Mouse (Mus musculus) cerebral cortex, adult 2 months (tissue): ENCODE results near the gene Aldh1a2.

ENCODE experiments used
- WGBS: fragments of 180-500 bp; shearing (Covaris S2); methylation state at CpG from one replicate; pipeline ENCODE4 v1.1.7; 2018; 5-methylcytosine and 5-hydroxymethylcytosine counted together

The Aldh1a2 gene

GRCm38 (mm10) chr9:71216036-71216995, 727 bp downstream of the Aldh1a2 start:
- 2% methylated on average over 57 of the region's 57 CpGs for WGBS

- 9% methylated on average over 20 of the region's 20 CpGs for WGBS
These were observed 1.6 kb downstream of the Aldh1a2 start for GRCm38 (mm10) chr9:71216996-71217792.

- WGBS = 22% methylated on average over 5 of the region's 5 CpGs
These were observed 2.2 kb downstream of the Aldh1a2 start for GRCm38 (mm10) chr9:71217793-71218095.

- WGBS = 68% methylated on average over 4 of the region's 4 CpGs
These were observed 3.6 kb downstream of the Aldh1a2 start for GRCm38 (mm10) chr9:71219161-71219560.

- WGBS = 61% methylated on average over 2 of the region's 2 CpGs
These were observed 4.8 kb downstream of the Aldh1a2 start for GRCm38 (mm10) chr9:71220401-71220800.

- WGBS = 34% methylated on average over 10 of the region's 10 CpGs
These were observed 11.8 kb downstream of the Aldh1a2 start for GRCm38 (mm10) chr9:71227226-71227970.

- 59% methylated on average over 6 of the region's 6 CpGs for WGBS
These were observed 14.4 kb downstream of the Aldh1a2 start for GRCm38 (mm10) chr9:71230011-71230410.

- 43% methylated on average over 1 of the region's 1 CpGs for WGBS
These were observed 21.0 kb downstream of the Aldh1a2 start for GRCm38 (mm10) chr9:71236540-71236939.

- 92% methylated on average over 2 of the region's 2 CpGs for WGBS
These were observed 24.3 kb downstream of the Aldh1a2 start for GRCm38 (mm10) chr9:71239926-71240325.

GRCm38 (mm10) chr9:71241515-71242411, 26.2 kb downstream of the Aldh1a2 start:
- 65% methylated on average over 10 of the region's 10 CpGs for WGBS

- 67% methylated on average over 5 of the region's 5 CpGs for WGBS
These were observed 26.8 kb downstream of the Aldh1a2 start for GRCm38 (mm10) chr9:71242412-71242781.

- WGBS = 79% methylated on average over 2 of the region's 2 CpGs
These were observed 38.8 kb downstream of the Aldh1a2 start for GRCm38 (mm10) chr9:71254380-71254779.

GRCm38 (mm10) chr9:71262711-71263110, 47.1 kb downstream of the Aldh1a2 start:
- 88% methylated on average over 3 of the region's 3 CpGs for WGBS

GRCm38 (mm10) chr9:71269711-71270110, 54.1 kb downstream of the Aldh1a2 start:
- 69% methylated on average over 5 of the region's 5 CpGs for WGBS

- WGBS = 82% methylated on average over 3 of the region's 3 CpGs
These were observed 54.6 kb downstream of the Aldh1a2 start for GRCm38 (mm10) chr9:71270205-71270604.

- WGBS = 51% methylated on average over 14 of the region's 14 CpGs
These were observed 60.6 kb downstream of the Aldh1a2 start for GRCm38 (mm10) chr9:71276149-71276721.

- WGBS = 93% methylated on average over 4 of the region's 4 CpGs
These were observed 63.2 kb downstream of the Aldh1a2 start for GRCm38 (mm10) chr9:71278741-71279140.

GRCm38 (mm10) chr9:71283156-71283555, 67.6 kb downstream of the Aldh1a2 start:
- 87% methylated on average over 7 of the region's 7 CpGs for WGBS

- WGBS = 97% methylated on average over 3 of the region's 3 CpGs
These were observed 69.6 kb downstream of the Aldh1a2 start for GRCm38 (mm10) chr9:71285231-71285630.

GRCm38 (mm10) chr9:71286420-71286819, 70.8 kb downstream of the Aldh1a2 start:
- WGBS = 93% methylated on average over 9 of the region's 9 CpGs

- WGBS = 86% methylated on average over 6 of the region's 6 CpGs
These were observed 73.1 kb downstream of the Aldh1a2 start for GRCm38 (mm10) chr9:71288738-71289137.
